Mouse (Mus musculus): ENCODE measurements around the gene Galntl6.
"Not testable (repeated sequence)": the region's sequence is repeated elsewhere in the genome, so short reads cannot be mapped to it uniquely, and the experiment has no call there.

The Galntl6 gene

DNA sequence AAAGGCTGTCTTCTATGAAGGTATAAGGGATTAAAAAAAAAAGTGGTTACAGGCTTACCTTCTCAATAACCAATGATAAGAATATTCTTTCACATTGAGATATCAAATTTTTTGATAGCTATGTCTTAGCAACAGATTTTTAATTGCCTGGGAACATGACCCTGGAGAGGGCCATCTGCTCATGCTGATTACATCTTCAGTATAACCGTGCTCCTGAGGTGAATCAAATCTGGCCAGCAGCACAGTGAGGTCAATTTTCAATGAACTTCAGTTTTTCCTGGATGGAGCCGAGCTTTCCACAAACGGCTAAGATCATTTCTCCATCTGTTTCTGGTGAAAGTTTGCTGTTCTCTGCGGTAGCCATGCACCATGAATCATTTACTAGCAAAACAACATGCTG is 306.0 kb downstream of the Galntl6 start:
- DNase-seq (ENCODE audit: low read depth, low spot score): no peak

DNA sequence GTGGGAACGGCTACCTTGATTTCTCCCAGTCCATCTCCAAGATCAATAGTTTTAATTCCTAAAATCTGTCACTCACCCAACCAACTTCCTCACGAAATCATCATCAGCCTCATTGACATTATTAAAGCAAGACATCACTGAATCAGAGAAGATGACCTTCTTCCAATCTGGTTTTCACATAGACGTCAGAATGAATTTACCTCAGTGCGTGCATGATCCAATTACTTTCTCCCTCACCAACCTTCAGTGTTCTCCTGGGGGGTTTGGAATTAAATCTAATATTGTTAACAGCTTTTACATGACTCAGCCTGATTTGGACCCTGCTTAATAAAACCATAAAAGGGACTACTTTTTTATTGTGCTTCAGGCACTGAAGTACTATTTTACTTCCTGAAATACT is 307.7 kb downstream of the Galntl6 start:
- no peak for DNase-seq (ENCODE audit: low read depth, low spot score)

DNA sequence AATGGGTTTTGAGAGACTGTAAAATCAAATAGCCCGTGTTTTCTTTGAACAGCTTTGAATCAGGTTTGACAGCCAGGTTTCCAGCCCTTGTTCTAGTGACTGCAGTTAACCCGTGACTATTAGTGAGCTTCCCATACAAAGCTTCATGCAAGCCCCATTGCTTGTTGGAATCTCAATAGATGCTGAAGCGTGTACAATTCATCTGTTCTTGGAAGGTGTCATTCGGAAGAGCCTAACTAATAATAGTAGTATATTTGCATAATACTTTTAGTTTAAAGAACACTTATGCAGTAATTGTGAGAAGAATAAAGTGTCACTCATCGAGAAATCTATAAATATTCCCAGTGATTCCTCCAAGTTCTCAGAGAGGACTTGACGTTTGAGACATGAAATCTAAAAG is 314.6 kb downstream of the Galntl6 start:
- no peak for DNase-seq (ENCODE audit: low read depth, low spot score)

DNA sequence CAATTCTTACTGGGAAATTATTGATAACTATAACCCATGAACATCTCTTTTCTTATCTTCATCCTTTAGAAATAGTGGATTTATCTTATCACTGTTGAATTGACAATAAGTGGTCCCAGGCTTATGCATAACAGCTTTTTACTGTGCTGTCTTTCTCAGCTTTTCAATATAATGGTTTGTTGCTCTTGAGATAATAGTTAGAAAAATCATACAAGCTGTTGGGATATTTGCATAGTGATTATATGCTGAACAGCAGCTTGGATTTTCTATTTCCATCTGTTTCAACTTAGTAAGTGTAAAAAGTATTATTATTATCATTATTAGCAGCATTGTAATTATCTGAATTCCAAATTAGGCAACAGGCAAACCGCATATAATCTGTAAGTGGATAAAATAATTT is 337.1 kb downstream of the Galntl6 start:
- DNase-seq (ENCODE audit: low read depth, low spot score): no peak

DNA sequence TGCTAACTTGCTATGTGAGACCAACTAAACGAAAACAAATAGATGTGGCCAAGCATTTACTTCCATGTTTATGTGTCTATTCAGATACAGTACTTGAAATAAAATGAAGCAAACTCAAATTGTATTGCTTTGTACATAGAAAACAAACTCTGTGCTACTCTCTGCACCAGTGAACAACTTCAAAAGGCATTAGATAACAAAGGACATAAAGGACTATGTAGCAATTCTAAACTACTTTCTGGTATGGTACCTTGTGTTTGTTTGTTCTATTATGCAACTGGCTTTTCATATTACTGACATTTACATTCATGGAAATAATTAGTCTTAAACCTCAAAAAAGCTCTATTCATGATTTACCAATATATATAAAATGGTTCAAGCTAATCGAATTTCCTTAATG is 344.4 kb downstream of the Galntl6 start:
- no peak for DNase-seq (ENCODE audit: low read depth, low spot score)

DNA sequence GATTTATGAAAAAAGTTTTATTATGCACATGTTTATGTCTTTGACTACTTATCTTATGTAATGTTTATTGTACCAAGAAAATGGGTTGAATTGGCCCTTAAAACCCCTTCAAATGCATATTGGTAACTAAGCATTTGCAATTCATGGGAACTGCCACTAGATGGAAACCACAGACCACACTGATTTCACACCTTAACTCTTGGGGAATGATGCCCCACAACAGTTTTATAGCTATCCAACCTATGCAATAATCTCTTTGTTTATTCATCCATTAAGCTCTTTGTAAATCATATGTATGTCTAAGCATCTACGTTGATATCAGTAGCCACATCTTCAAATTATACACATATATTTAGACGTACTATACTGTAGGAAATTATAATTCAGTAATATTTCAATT is 346.3 kb downstream of the Galntl6 start:
- peak; percentile 48 for DNase-seq (ENCODE audit: low read depth, low spot score)

DNA sequence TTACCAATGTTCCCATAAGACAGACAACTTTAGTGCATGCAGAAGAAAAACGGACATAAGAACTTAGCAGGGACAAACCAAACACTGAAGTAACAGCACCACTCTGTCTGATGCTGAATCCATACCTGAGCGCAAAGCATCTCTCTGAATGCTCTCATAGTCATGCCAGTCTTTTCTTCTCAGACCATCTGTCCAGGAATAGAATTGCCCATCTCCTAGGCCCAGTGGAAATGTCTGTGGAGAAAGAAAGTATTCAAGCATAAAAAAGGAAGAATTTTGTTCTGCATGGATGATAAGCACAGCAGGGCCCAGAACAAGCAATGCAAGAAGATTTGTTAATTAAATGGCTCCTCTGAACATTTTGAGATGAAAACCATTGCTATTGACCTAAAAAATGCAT is 376.7 kb downstream of the Galntl6 start:
- DNase-seq (ENCODE audit: low read depth, low spot score): no peak

DNA sequence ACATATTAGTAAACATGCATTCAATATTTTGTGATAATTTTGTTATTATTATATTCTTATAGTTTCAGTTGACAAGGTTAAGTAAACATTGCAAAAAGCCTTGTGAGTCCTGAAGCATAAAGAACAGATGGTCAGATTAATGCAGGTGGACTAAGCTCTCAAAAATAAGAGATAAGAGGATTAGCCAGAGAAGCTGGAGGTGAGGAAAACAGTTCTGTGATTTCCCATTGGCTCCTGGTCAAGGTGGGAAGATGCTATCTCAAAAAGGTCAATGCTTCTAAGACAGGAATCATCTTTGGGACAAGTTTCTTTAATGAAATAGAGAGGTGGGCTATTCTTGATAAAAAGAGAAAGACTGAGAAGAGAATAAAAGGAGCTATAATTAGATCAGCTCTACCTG is 377.8 kb downstream of the Galntl6 start:
- DNase-seq (ENCODE audit: low read depth, low spot score): no peak

DNA sequence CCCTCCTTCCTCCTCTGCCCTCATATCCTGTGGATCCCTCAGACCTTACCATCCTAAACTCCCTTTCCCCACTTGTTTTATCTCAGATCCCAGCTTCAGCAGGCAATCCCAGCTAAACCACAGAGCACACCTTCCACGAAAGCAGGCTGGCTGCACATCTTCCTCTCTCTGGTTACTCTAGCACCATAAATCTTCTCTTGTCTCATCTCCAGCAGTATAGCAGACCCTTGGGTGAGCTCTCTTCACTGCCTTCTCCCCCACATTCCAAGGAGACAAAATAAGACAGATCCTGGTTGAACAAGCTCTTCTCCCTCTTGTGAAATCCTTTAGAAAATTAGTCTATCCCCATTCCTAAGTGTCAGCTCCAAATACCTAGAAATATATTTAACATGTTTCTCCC is 389.0 kb downstream of the Galntl6 start:
- DNase-seq (ENCODE audit: low read depth, low spot score): no peak

DNA sequence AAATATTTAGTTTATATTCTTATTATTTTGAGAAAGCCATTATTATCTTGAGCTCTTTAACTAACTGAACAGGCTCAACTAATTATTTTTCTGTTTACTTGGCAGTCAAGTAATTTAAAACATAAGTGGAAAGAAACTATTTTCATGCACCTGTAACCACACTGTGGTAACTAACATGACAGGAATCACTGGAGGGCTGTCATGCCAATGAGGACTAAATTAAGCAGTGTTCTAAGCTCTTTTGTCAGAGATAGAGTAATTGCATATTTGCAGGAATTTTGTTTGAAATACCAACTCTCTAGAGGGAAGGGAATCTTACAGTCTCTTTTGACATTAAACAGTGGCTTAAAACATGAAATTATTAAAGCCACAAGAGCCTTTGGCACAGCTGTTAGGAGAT is 390.5 kb downstream of the Galntl6 start:
- DNase-seq (ENCODE audit: low read depth, low spot score): no peak

DNA sequence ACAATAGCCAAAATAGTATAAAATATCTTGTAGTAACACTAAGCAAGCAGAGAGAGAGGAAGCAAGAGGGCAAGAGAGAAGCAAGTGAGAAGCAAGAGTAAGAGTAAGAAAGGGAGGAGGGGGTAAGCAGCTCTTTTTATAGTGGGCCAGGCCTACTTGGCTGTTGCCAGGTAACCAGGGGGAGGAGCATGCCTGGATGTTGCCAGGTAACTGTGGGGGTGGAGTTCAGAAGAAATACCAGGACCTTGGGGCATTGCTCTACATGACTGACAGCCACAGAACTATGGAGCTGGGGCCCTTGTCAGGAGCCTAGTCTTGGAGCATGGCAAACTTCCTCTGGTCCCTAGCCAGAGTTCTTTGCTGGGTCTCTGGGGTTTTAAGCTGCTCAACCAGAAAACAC is 401.9 kb downstream of the Galntl6 start:
- no peak for DNase-seq (ENCODE audit: low read depth, low spot score)

DNA sequence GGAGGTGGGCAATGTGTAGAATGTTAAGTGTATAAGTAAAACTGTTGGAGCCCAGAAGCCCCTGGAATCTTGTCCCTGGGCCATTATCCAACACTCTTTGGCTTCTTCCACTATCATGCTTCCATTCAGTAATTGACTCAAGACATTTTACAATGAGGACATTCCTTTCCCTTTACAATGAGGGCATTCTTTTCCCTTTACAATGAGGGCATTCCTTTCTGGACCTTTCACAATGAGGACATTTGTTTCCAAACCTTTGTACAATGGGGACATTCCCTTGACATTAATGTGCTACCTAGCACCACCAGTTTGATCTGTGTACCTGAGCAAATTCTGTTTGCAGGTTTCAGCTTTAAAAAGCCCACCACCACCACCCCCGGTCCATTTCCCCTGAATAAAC is 403.4 kb downstream of the Galntl6 start:
- no peak for DNase-seq (ENCODE audit: low read depth, low spot score)

DNA sequence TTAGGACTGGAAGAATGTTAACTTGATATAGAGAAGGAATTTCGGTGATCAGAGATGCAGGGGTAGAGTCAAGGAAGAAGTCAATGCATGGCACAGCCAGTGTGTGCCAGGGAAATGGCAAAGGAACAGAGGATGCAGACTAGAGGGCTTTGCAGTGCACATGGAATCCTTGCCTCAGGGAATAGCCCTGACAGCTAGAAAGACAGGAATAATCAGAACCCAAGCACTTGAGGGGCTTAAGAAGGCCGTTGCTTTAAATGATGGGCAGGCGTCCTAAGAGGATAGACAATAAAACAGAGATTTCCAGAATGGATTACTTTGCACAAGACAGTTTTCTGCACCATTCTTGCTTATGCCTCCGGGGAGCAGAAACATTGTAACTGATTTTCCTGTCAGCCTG is 425.3 kb downstream of the Galntl6 start:
- no peak for DNase-seq (ENCODE audit: low read depth, low spot score)

DNA sequence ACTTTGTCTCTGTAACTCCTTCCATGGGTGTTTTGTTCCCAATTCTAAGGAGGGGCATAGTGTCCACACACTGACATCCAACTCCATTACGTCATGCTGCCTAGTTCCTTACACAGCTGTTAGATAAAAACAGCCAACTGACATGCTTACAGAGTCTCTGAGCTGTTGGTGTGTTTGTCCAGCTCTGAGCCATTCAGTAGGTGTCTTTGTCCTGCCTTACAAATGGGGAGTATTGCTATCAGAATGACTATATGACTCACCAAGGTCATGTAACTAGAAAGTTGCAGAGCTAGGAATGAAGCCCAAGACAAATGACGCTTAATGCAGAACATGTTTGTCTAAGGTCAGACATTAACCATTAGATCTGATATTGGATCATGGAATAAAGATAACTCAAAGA is 449.1 kb downstream of the Galntl6 start:
- DNase-seq (ENCODE audit: low read depth, low spot score): not testable (repeated sequence)

DNA sequence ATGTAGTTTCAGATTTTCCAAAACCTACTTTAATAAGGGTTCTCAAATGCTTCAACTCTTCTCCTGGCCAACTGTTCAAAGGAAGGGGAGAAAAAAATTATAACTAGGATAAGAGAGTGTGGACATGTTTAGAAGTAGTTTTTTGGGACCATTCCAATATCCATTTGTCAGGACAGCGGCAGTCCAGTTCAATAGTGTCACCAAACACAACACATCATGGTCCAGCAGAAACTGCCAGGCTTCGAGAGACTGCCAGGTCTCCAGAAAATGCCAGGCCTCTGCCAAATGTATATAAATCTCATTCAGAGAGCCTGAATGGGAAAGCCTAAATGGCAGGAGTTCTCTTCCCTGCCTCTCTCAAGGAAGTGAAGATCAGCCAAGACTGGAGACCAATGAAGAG is 469.7 kb downstream of the Galntl6 start:
- no peak for DNase-seq (ENCODE audit: low read depth, low spot score)

DNA sequence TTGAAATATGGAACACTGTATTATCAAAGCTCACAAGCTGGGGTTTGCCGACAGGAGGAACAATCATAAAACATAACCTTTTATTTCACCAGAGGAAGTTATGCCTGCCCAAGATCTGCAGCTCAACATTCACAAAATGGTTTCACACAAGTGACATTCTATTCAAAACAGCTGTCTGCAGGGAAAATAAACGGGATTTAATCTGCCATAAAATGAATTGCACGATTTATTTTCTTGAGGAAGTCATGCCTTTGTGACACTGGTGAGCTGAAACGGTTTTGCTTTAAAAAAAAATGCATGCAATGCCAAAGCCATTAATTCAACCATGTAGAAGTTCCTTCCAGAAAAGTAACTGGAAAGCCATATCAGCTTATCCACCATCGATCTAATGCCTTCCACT is 494.0 kb downstream of the Galntl6 start:
- DNase-seq (ENCODE audit: low read depth, low spot score): peak; percentile 47

DNA sequence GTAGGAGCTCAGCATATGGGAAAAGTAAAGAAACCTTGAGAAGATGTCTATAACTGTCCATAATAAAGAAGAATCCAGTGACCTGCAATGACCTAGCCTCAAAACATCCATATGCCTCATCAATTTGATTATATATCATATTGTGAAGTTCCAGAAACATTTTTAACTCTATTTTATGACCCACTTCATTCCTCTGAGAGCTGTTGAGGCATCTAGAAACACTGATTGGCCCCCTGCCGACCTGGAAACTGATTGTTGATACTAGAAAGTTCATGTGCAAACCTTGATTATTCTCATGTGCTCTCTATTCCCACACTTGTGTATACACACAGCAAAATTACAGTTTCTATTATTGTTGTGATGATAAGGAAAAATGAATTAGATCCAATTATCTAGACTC is 494.9 kb downstream of the Galntl6 start:
- DNase-seq (ENCODE audit: low read depth, low spot score): no peak

DNA sequence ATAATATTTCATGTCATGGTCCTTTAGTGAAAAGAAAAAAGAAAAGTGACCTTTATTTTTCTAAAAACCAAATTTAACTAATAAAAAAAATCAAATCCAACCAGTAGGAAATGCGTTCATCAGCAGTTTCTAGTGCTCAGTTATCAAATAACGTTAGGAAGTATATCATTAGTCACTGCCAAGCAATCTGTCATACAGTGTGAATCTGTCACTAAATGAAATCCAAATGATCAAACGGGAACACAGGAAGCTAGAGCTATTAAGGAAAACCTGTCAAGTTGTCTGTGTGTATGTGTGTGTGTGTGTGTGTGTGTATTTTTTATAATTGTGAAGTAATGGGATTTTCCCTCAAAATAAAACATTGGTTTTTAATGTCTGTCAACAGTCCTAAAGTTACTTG is 515.9 kb downstream of the Galntl6 start:
- DNase-seq (ENCODE audit: low read depth, low spot score): no peak

DNA sequence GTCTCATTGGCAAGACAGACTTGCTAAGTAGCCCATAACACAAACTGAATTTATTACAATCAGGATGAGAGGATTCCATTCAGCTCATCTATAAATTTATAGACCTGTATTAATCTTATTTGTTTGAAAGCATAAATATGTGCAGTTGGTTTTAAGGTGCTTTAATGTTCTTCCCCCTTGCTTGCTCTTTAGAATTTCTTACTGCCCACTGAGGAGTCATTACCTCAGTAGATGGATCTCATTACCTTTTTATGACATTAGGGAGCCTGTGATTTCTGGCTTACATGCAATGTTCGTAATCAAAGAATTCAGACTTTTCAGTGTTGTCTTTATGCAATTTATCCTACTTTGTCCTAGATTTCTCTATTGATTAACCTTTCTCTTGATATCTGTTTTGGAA is 516.6 kb downstream of the Galntl6 start:
- no peak for DNase-seq (ENCODE audit: low read depth, low spot score)

DNA sequence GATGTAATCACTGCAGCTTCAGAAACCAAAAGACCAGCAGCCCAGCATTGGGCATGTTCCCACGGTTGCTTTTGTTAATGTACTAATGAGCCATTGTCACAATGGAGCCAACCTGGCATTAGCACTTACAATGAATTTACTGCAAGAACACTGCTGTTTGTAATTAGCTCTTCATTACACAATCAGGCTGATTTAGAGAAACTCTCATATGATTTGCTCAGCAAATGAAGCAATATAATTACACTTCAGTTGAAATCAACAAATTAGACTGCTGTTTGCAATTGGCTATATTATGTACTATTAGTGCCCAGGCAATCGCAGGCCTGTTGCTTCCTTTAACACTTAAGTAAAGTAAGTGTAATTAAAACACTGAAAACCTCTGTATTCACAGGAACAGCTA is 540.1 kb downstream of the Galntl6 start:
- no peak for DNase-seq (ENCODE audit: low read depth, low spot score)

DNA sequence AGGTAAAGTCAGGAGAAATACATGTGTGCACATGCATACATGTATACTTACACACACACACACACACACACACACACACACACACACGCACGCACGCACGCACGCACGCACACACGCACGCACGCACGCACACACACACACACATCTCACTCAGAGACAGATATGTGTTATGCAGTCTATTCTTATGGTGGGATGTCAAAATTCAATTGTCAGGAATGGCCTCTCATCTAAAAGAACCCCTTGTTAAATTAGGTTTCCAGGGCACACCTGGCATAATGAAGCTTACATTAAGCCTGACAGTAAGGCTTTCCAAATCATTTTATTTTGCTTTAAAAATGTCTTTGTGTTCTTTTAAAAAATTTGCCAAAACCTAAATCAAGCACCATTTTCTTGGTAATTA is 540.5 kb downstream of the Galntl6 start:
- no peak for DNase-seq (ENCODE audit: low read depth, low spot score)

DNA sequence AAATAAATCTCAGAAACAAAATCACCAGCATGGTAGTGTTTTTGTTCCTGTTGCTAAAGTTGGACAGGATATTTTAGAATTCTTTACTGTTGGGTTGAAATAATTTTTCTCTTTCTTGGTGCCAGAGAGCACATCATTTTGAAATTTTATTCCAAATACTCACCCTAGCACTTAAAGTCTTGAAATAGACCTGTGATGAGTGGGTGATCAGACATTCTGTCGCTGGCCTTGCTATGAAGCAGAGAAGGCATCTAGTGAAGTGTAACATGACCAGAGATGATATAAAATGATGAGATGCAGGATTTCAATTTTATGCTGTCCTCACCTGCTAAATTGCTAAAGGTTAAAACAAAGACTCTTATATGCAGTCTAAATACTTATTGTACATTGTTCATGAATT is 581.3 kb downstream of the Galntl6 start:
- DNase-seq (ENCODE audit: low read depth, low spot score): no peak

DNA sequence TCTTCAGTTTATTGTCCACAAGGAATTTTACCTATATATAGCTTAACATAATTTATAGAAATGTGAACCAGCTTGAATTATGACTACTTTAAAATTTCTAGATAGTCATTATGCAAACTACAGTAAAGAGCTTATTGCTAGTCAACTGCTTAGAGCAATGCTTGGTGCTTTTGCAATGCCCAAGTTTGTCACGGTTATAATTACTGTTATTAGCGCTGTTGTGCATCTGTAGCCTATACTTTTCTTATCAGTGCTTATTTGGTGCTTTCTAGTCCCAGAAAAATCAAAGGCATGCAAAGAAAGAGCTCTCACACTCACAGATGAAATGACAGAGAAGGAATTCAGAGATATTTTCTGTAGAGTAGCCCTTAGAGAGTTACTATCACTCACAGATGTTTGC is 599.0 kb downstream of the Galntl6 start:
- DNase-seq (ENCODE audit: low read depth, low spot score): no peak

DNA sequence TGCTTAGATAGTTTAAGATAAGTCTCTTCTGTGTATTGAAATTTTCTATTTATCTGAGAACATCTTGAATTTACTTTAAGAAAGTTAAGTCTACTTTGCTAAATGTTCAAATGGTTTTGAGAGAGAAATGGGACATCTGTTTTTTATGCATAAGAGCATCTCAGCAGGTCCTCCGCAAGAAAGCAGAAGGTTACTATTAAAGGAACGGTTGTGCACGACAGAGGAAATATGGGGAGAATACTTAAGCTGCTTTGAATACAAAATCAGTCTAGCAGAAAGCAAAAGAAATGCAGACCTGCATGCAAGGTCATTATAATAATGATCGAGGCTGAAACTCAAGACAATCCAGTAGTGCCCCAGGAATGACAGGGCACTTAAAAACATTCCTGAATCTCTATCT is 621.0 kb downstream of the Galntl6 start:
- no peak for DNase-seq (ENCODE audit: low read depth, low spot score)

DNA sequence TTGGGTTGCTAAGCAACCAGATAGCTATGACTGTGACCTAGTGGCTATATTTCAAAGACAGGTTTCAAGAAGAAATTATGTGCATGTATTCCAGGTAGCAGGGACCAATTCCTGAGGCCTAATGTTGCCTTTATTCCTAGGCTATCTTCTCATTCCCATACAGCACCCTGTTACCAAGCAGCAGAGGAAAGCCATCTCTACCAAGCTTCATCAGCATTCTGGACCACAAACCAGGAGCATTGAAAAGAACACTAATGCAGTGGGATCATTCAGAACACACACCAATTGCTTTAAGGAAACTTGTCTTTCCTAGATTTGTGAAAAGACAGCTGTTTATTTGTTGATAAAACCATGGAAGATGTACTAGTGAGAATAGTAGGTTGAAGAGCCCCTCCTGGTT is 622.4 kb downstream of the Galntl6 start:
- no peak for DNase-seq (ENCODE audit: low read depth, low spot score)

Data from forelimb bud, embryonic 11.5 days (tissue).